Mouse (Mus musculus): ENCODE data around the gene Epb41l4b. TPM values are rescaled to one million over a fixed set of nuclear protein-coding genes. Genes with fewer than 3 reads are reported as not detected.

Epb41l4b gene
- 0.34 and 1.6 TPM in 2 replicates for polyA plus RNA-seq (2016; fragmentation: Nextera tagmentation; extraction: Ambion mirVana)

- peak within 1 kb of the TSS; percentile 80 for H3K4me3 ChIP-seq
- DNase-seq (ENCODE audit: low spot score): peak; percentile 87
- peak within 1 kb of the TSS; percentile 88 for H3K27ac ChIP-seq
- peaks cover 65% of the 10 kb centered on the region for H3K27me3 ChIP-seq (ENCODE audit: insufficient read depth, poor library complexity, severe bottlenecking)
- peaks cover 22% of the 10 kb centered on the region for H3K4me1 ChIP-seq
- H3K9me3 ChIP-seq: no peaks in the 10 kb centered on the region
- WGBS: 16% methylated on average over 142 of the region's 142 CpGs
- no peaks in the 10 kb centered on the region for H3K36me3 ChIP-seq
These were observed at the start of gene Epb41l4b for GRCm38 (mm10) chr4:57143026-57143937. TSS of gene Epb41l4b (minus strand) at chr4:57143437.

DNA sequence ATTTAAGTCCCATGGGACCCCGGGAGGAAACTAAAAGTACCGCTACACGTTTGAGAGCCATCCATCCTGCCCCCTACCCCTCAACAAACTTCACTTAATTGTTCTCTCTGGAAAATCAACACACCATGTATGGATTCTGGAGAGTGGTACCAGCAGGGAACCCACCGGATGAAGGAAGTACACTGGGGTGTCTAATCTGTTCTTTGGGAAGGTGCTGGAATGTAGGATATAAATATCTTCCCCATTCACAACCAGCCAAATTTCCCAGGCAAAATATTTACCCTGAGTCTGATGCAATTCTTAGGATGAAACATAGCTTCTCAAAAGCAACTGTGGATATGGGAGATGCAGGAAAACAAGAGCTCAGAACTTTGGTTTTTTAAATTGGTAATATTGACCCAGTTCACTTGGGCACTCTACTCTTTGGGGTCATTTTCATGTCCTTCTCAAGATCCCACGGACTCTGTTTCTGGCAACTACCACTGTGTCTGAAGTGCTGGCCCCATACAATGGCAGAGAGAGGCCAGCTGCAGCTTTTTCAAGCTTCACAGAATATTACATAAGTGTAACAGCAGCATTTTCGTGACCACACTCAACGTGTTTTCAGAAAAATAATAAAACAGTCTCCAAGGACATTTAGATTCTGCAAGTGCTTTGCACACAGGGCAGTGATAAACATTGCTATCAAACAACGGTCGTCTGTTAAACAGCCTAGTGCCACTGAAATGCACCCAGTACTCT is 48.5 kb upstream of the Epb41l4b start:
- H3K27ac ChIP-seq: no peak overlapping the region
- WGBS: 67% methylated on average over 9 of the region's 9 CpGs
- no peak for DNase-seq (ENCODE audit: low spot score)

DNA sequence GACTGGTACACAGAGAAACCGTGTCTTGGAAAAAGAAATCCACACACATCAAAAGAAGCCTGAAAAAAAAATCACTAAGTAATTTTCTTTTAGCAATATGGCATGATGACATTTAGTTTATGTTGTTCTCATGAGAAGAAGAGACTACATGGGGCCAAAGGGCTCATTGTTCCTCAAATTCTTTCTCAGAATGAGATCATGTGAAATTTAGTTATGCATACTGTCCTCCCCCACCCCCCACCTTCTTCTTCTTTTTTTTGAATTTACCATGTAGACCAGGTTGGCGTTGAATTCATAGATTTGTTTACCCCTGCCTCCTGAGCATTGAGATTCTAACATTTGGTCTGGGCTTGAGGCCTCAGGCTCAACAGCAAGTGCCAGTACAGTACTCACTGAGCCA is 46.6 kb upstream of the Epb41l4b start:
- 88% methylated on average over 2 of the region's 2 CpGs for WGBS
- Histone ChIP-seq H3K36me3 (no peaks in the 10 kb centered on the region), H3K27ac (no peak overlapping the region), H3K4me1 (peaks cover 29% of the 10 kb centered on the region), H3K9me3 (no peaks in the 10 kb centered on the region), H3K4me3 (no peak overlapping the region), H3K27me3 (ENCODE audit: insufficient read depth, poor library complexity, severe bottlenecking) (no peaks in the 10 kb centered on the region)
- DNase-seq (ENCODE audit: low spot score): no peak

More for the DNA sequence above, 48.5 kb upstream of the Epb41l4b start:
- H3K4me3 ChIP-seq: no peak overlapping the region
- H3K4me1 ChIP-seq: peaks cover 17% of the 10 kb centered on the region; the same call in 1 of the 2 replicates
- H3K36me3 ChIP-seq: no peaks in the 10 kb centered on the region
- H3K27me3 ChIP-seq (ENCODE audit: insufficient read depth, poor library complexity, severe bottlenecking): no peaks in the 10 kb centered on the region
- no peaks in the 10 kb centered on the region for H3K9me3 ChIP-seq

DNA sequence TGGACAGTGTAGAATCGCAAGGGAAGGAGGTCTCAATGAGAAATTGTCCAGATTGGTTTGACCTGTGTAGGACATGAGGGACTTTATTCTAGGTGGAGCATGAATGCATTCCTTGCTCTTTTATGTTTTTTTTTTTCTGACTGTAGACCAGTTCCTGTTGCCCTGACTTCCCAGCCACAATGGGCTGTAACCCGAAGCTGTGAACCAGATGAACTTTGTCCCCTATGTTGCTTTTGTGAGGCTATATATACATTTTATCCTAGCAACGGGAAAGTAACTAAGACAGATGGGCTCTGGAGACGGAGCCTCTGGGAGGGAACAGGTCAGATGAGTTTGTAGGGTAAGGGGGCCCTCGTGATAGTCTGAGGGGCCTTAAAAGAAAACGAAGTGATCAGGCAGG is 42.8 kb upstream of the Epb41l4b start:
- Histone ChIP-seq H3K9me3 (no peaks in the 10 kb centered on the region), H3K4me1 (peaks cover 24% of the 10 kb centered on the region), H3K27me3 (ENCODE audit: insufficient read depth, poor library complexity, severe bottlenecking) (no peaks in the 10 kb centered on the region), H3K4me3 (no peak overlapping the region), H3K36me3 (no peaks in the 10 kb centered on the region), H3K27ac (no peak overlapping the region)
- no peak for DNase-seq (ENCODE audit: low spot score)
- WGBS: 39% methylated on average over 6 of the region's 6 CpGs

- Histone ChIP-seq H3K27ac (no peak overlapping the region), H3K4me1 (peaks cover 22% of the 10 kb centered on the region), H3K9me3 (no peaks in the 10 kb centered on the region), H3K4me3 (no peak overlapping the region), H3K36me3 (no peaks in the 10 kb centered on the region), H3K27me3 (ENCODE audit: insufficient read depth, poor library complexity, severe bottlenecking) (no peaks in the 10 kb centered on the region)
- DNase-seq (ENCODE audit: low spot score): no peak
- WGBS: 81% methylated on average over 8 of the region's 8 CpGs
These were observed 42.2 kb upstream of the Epb41l4b start for GRCm38 (mm10) chr4:57185462-57185861.

- Histone ChIP-seq H3K36me3 (no peaks in the 10 kb centered on the region), H3K9me3 (no peaks in the 10 kb centered on the region), H3K27me3 (ENCODE audit: insufficient read depth, poor library complexity, severe bottlenecking) (no peaks in the 10 kb centered on the region), H3K4me1 (peaks cover 19% of the 10 kb centered on the region), H3K27ac (no peak overlapping the region), H3K4me3 (no peak overlapping the region)
- WGBS: 60% methylated on average over 4 of the region's 4 CpGs
- no peak for DNase-seq (ENCODE audit: low spot score)
These were observed 40.3 kb upstream of the Epb41l4b start for GRCm38 (mm10) chr4:57183493-57183892.

DNA sequence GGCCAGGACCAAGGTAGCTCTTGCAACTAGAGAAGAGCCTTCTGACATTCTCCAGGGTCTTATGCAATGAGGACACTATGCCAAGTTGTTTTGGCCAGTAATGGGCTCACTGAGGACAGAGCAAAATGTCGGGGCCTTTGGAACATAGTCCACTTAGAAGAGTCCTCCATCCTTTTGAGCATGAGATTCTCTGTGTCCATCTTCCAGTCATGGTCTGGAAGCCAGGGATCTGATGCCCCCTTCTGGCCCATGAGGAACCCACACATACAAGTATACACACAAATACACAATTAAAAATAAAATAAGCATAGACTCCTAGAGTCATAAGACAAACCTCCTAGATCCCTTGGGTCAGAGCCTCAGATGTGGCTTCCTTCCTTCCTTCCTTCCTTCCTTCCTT is 38.3 kb upstream of the Epb41l4b start:
- no peak overlapping the region for H3K4me3 ChIP-seq
- DNase-seq (ENCODE audit: low spot score): no peak
- peaks cover 22% of the 10 kb centered on the region for H3K4me1 ChIP-seq
- H3K27me3 ChIP-seq (ENCODE audit: insufficient read depth, poor library complexity, severe bottlenecking): no peaks in the 10 kb centered on the region
- H3K9me3 ChIP-seq: no peaks in the 10 kb centered on the region
- H3K36me3 ChIP-seq: no peaks in the 10 kb centered on the region
- WGBS: 78% methylated on average over 1 of the region's 1 CpGs
- no peak overlapping the region for H3K27ac ChIP-seq

GRCm38 (mm10) chr4:57178881-57179280 is 35.6 kb upstream of the Epb41l4b start:
- Histone ChIP-seq H3K4me3 (no peak overlapping the region), H3K36me3 (no peaks in the 10 kb centered on the region), H3K27me3 (ENCODE audit: insufficient read depth, poor library complexity, severe bottlenecking) (no peaks in the 10 kb centered on the region), H3K9me3 (no peaks in the 10 kb centered on the region), H3K27ac (no peak overlapping the region), H3K4me1 (peaks cover 18% of the 10 kb centered on the region)
- WGBS: 75% methylated on average over 4 of the region's 4 CpGs
- DNase-seq (ENCODE audit: low spot score): no peak

GRCm38 (mm10) chr4:57175329-57175728 is 32.1 kb upstream of the Epb41l4b start:
- H3K27me3 ChIP-seq (ENCODE audit: insufficient read depth, poor library complexity, severe bottlenecking): no peaks in the 10 kb centered on the region
- no peaks in the 10 kb centered on the region for H3K9me3 ChIP-seq
- H3K4me1 ChIP-seq: peaks cover 18% of the 10 kb centered on the region
- WGBS: 54% methylated on average over 10 of the region's 10 CpGs
- H3K36me3 ChIP-seq: no peaks in the 10 kb centered on the region
- no peak for DNase-seq (ENCODE audit: low spot score)
- peak overlapping the region; percentile 59; the same call in 1 of the 2 replicates for H3K27ac ChIP-seq
- H3K4me3 ChIP-seq: no peak overlapping the region

DNA sequence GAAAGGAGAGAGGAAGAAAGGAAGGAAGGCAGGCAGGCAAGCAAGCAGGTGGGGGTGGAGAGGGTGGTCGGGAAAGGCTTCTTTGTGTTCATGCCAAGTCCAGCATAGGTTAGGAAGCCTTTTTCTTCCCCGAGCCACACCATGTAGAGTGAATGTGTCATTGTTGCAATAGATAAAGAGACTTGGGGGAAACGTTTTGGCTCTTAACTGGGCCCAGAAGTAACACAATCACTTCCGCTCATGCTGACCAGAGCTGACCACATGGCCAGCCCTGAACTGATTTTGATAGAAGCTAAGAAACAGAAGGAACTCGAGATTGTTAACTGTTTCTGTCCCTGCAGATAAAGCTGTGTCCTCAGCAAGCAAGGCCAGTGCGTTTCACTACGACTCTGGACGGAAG is 29.6 kb upstream of the Epb41l4b start:
- H3K27me3 ChIP-seq (ENCODE audit: insufficient read depth, poor library complexity, severe bottlenecking): no peaks in the 10 kb centered on the region
- peaks cover 21% of the 10 kb centered on the region for H3K4me1 ChIP-seq
- H3K9me3 ChIP-seq: no peaks in the 10 kb centered on the region
- 42% methylated on average over 8 of the region's 8 CpGs for WGBS
- no peak for DNase-seq (ENCODE audit: low spot score)
- H3K36me3 ChIP-seq: no peaks in the 10 kb centered on the region
- no peak overlapping the region for H3K4me3 ChIP-seq
- no peak overlapping the region for H3K27ac ChIP-seq

DNA sequence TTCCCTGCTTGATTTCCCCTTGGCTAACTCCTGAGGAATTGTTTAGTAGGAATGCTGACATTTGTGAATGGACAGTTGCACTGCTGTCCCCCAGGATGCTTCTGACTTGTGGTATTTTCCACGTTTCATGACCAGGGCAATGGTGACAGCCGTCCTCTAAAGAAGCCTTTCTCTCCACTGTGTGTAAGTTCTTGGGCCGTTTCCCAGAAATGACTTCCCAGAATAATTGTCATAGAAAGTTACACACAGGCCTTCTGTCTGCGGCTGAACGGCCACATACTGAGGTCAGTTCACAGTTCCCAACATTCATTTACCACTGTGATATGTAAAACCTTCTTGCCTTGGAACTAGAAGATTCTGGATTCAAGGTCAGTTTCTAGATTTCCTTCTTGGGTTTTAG is 28.6 kb upstream of the Epb41l4b start:
- H3K4me3 ChIP-seq: no peak overlapping the region
- no peak overlapping the region for H3K27ac ChIP-seq
- no peaks in the 10 kb centered on the region for H3K27me3 ChIP-seq (ENCODE audit: insufficient read depth, poor library complexity, severe bottlenecking)
- no peaks in the 10 kb centered on the region for H3K9me3 ChIP-seq
- no peak for DNase-seq (ENCODE audit: low spot score)
- no peaks in the 10 kb centered on the region for H3K36me3 ChIP-seq
- peaks cover 21% of the 10 kb centered on the region for H3K4me1 ChIP-seq
- 71% methylated on average over 5 of the region's 5 CpGs for WGBS

- Histone ChIP-seq H3K27ac (no peak overlapping the region), H3K36me3 (no peaks in the 10 kb centered on the region), H3K4me3 (no peak overlapping the region), H3K4me1 (peaks cover 9% of the 10 kb centered on the region; the same call in 1 of the 2 replicates), H3K27me3 (ENCODE audit: insufficient read depth, poor library complexity, severe bottlenecking) (no peaks in the 10 kb centered on the region), H3K9me3 (no peaks in the 10 kb centered on the region)
- DNase-seq (ENCODE audit: low spot score): no peak
- 80% methylated on average over 3 of the region's 3 CpGs for WGBS
These were observed 25.4 kb upstream of the Epb41l4b start for GRCm38 (mm10) chr4:57168680-57169079.

DNA sequence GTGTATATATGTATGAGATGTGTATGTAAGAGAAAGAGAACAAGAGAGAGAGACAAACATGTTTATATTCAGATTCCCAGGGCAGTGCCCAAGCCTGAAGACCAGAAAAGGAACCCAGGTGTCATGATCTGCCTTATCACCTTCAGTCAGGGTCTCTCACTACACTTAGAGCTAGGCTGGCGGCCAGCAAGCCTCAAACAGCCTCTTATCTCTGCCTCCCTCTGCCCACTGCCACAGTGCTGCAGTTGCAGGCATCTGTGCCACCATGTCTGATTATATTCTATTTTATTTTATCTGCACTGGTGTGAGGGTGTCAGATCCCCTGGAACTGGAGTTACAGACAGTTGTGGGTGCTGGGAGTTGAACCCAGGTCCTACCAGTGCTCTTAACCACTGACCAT is 25.0 kb upstream of the Epb41l4b start:
- no peak overlapping the region for H3K27ac ChIP-seq
- WGBS: 27% methylated on average over 1 of the region's 1 CpGs
- no peaks in the 10 kb centered on the region for H3K27me3 ChIP-seq (ENCODE audit: insufficient read depth, poor library complexity, severe bottlenecking)
- H3K4me1 ChIP-seq: peaks cover 9% of the 10 kb centered on the region; the same call in 1 of the 2 replicates
- no peak for DNase-seq (ENCODE audit: low spot score)
- no peak overlapping the region for H3K4me3 ChIP-seq
- H3K36me3 ChIP-seq: no peaks in the 10 kb centered on the region
- no peaks in the 10 kb centered on the region for H3K9me3 ChIP-seq

Measured in heart, embryonic 10.5 days (tissue).